Mouse (Mus musculus): ENCODE data around the gene Olfr70. TPM values are rescaled to one million over a fixed set of nuclear protein-coding genes. Genes with fewer than 3 reads are reported as not detected.
A peak's percentile ranks its signal among the peaks of the same experiment; 100 is the strongest.

The Olfr70 gene
- total RNA-seq, 2 experiments from 2014 or later, result not detected

GRCm38 (mm10) chr4:43711821-43712220 is 11.2 kb upstream of the Olfr70 start:
- DNase-seq (ENCODE audit: low spot score in 2 of 2), result peak; percentile 49 to 87

- DNase-seq (ENCODE audit: low spot score in 2 of 2), result no peak
These were observed 9.3 kb upstream of the Olfr70 start, which contains the start of gene Olfr71 for GRCm38 (mm10) chr4:43709869-43710268. Gene Olfr71 (minus strand): TSS chr4:43710255.

- no peak for DNase-seq (ENCODE audit: low spot score in 2 of 2)
These were observed 5.4 kb upstream of the Olfr70 start for GRCm38 (mm10) chr4:43705991-43706390.

GRCm38 (mm10) chr4:43703851-43704250 is 3.2 kb upstream of the Olfr70 start:
- DNase-seq (ENCODE audit: low spot score in 2 of 2), result no peak

- no peak for DNase-seq (ENCODE audit: low spot score in 2 of 2)
These were observed 2.8 kb upstream of the Olfr70 start for GRCm38 (mm10) chr4:43703439-43703838.

GRCm38 (mm10) chr4:43696561-43696960 is 4.0 kb downstream of the Olfr70 start:
- no peak for DNase-seq (ENCODE audit: low spot score in 2 of 2)

- no peak for DNase-seq (ENCODE audit: low spot score in 2 of 2)
These were observed 5.3 kb downstream of the Olfr70 start for GRCm38 (mm10) chr4:43695249-43695671.

- DNase-seq (ENCODE audit: low spot score in 2 of 2), result no peak
These were observed 6.0 kb downstream of the Olfr70 start for GRCm38 (mm10) chr4:43694439-43695248.

GRCm38 (mm10) chr4:43693806-43694241 is 6.8 kb downstream of the Olfr70 start:
- no peak for DNase-seq (ENCODE audit: low spot score in 2 of 2)

- no peak for DNase-seq (ENCODE audit: low spot score in 2 of 2)
These were observed 9.6 kb downstream of the Olfr70 start for GRCm38 (mm10) chr4:43691026-43691425.

- no peak for DNase-seq (ENCODE audit: low spot score in 2 of 2)
These were observed 10.6 kb downstream of the Olfr70 start for GRCm38 (mm10) chr4:43690021-43690420.

- no peak for DNase-seq (ENCODE audit: low spot score in 2 of 2)
These were observed 21.1 kb downstream of the Olfr70 start for GRCm38 (mm10) chr4:43679416-43680043.

GRCm38 (mm10) chr4:43678541-43678940 is 22.1 kb downstream of the Olfr70 start:
- peak; percentile 20 to 61 for DNase-seq (ENCODE audit: low spot score in 2 of 2)

- no peak for DNase-seq (ENCODE audit: low spot score in 2 of 2)
These were observed 25.0 kb downstream of the Olfr70 start for GRCm38 (mm10) chr4:43675608-43676007.

- no peak for DNase-seq (ENCODE audit: low spot score in 2 of 2)
These were observed 25.6 kb downstream of the Olfr70 start for GRCm38 (mm10) chr4:43674974-43675373.

- DNase-seq (ENCODE audit: low spot score in 2 of 2), result no peak
These were observed 26.9 kb downstream of the Olfr70 start for GRCm38 (mm10) chr4:43673703-43674102.

GRCm38 (mm10) chr4:43672070-43672469 is 28.5 kb downstream of the Olfr70 start:
- peak; percentile 76 to 94 for DNase-seq (ENCODE audit: low spot score in 2 of 2)

- DNase-seq (ENCODE audit: low spot score in 2 of 2), result no peak
These were observed 31.2 kb downstream of the Olfr70 start for GRCm38 (mm10) chr4:43669428-43669794.

- peak; percentile 84 to 93 for DNase-seq (ENCODE audit: low spot score in 2 of 2)
These were observed 31.7 kb downstream of the Olfr70 start, which contains the start of the genes Tmem8b and Fam221b for GRCm38 (mm10) chr4:43668782-43669427. Gene Tmem8b (plus strand): TSS chr4:43668971. Gene Fam221b (minus strand): TSS chr4:43669145.

GRCm38 (mm10) chr4:43666412-43666811 is 34.2 kb downstream of the Olfr70 start:
- no peak for DNase-seq (ENCODE audit: low spot score in 2 of 2)

- DNase-seq (ENCODE audit: low spot score in 2 of 2), result no peak
These were observed 43.5 kb downstream of the Olfr70 start for GRCm38 (mm10) chr4:43657146-43657545.
